Mouse (Mus musculus) lung, embryonic 15.5 days (tissue): ENCODE data around the gene Anks1. TPM values are rescaled to one million over a fixed set of nuclear protein-coding genes. Genes with fewer than 3 reads are reported as not detected.

ENCODE experiments used
- ATAC-seq: fragments of 200-750 bp; cut with Nextera tagmentation; 2 replicates; pipeline ENCODE4 v1.8.0; 2017; ENCODE audit warnings: moderate number of reproducible peaks, borderline replicate concordance; ENCODE audit not compliant: low FRiP score, low TSS enrichment; ENCODE audit errors: extremely low read depth
- H3K27ac ChIP-seq: fragments of 300-500 bp; sonication (generic); 2 replicates; pipeline ENCODE4 v1.5.1; 2015; ENCODE audit warnings: moderate library complexity, mild to moderate bottlenecking, inconsistent platforms
- H3K27me3 ChIP-seq: fragments of 300-500 bp; sonication (generic); 2 replicates; pipeline ENCODE4 v1.6.1; 2015; ENCODE audit warnings: inconsistent platforms
- H3K36me3 ChIP-seq: fragments of 300-500 bp; sonication (generic); 2 replicates; pipeline ENCODE4 v1.6.1; 2015; ENCODE audit warnings: inconsistent platforms
- H3K4me1 ChIP-seq: fragments of 300-500 bp; sonication (generic); 2 replicates; pipeline ENCODE4 v1.6.1; 2015; ENCODE audit warnings: inconsistent platforms
- H3K4me2 ChIP-seq: fragments of 300-500 bp; sonication (generic); 2 replicates; pipeline ENCODE4 v1.6.1; 2015; ENCODE audit warnings: inconsistent platforms, mild to moderate bottlenecking, moderate library complexity
- H3K4me3 ChIP-seq: fragments of 300-500 bp; sonication (generic); 2 replicates; pipeline ENCODE4 v1.5.1; 2015; ENCODE audit warnings: mild to moderate bottlenecking, inconsistent platforms
- H3K9ac ChIP-seq: fragments of 300-500 bp; sonication (generic); 2 replicates; pipeline ENCODE4 v1.6.1; 2015; ENCODE audit warnings: inconsistent platforms
- H3K9me3 ChIP-seq: fragments of 300-500 bp; sonication (generic); 2 replicates; pipeline ENCODE4 v1.6.1; 2016; ENCODE audit warnings: inconsistent platforms
- WGBS: fragments of 180-500 bp; shearing (Covaris S2); methylation state at CpG from one replicate; pipeline ENCODE4 v1.1.7; 2015; 5-methylcytosine and 5-hydroxymethylcytosine counted together
- polyA plus RNA-seq: library from polyadenylated mRNA; unstranded; fragments of >200 nt; fragmentation: Nextera tagmentation; extraction: Ambion mirVana; gene quantifications from 2 replicates; pipeline ENCODE4 v1.2.1, GENCODE M21; 2015

The Anks1 gene
- polyA plus RNA-seq, 1 experiment from 2014 or later, result 19.3 TPM

GRCm38 (mm10) chr17:28015068-28015730 is 106.1 kb downstream of the Anks1 start:
- H3K27ac ChIP-seq, result peak overlapping the region; percentile 95
- ATAC-seq, result peak; percentile 31; the same call in 1 of the 2 replicates
- H3K36me3 ChIP-seq, result peaks cover 5% of the 10 kb centered on the region; the same call in 1 of the 2 replicates
- no peak overlapping the region for H3K9ac ChIP-seq
- H3K4me3 ChIP-seq, result no peak overlapping the region
- H3K4me2 ChIP-seq, result no peak overlapping the region
- peaks cover 78% of the 10 kb centered on the region for H3K4me1 ChIP-seq
- H3K27me3 ChIP-seq, result no peaks in the 10 kb centered on the region
- no peaks in the 10 kb centered on the region for H3K9me3 ChIP-seq
- 61% methylated on average over 17 of the region's 17 CpGs for WGBS

GRCm38 (mm10) chr17:28016056-28016797 is 107.1 kb downstream of the Anks1 start:
- peak overlapping the region; percentile 95 for H3K27ac ChIP-seq
- peaks cover 84% of the 10 kb centered on the region for H3K4me1 ChIP-seq
- WGBS, result 70% methylated on average over 8 of the region's 8 CpGs
- no peak overlapping the region for H3K9ac ChIP-seq
- ATAC-seq, result 0 out of 2 replicates have a peak, but pooled peaks have one; percentile 5
- no peaks in the 10 kb centered on the region for H3K27me3 ChIP-seq
- peaks cover 3% of the 10 kb centered on the region; the same call in 1 of the 2 replicates for H3K36me3 ChIP-seq
- H3K4me2 ChIP-seq, result no peak overlapping the region
- no peaks in the 10 kb centered on the region for H3K9me3 ChIP-seq
- H3K4me3 ChIP-seq, result no peak overlapping the region

- Histone ChIP-seq H3K27ac (no peak overlapping the region), H3K9me3 (no peaks in the 10 kb centered on the region), H3K4me3 (no peak overlapping the region), H3K4me1 (peaks cover 87% of the 10 kb centered on the region), H3K36me3 (no peaks in the 10 kb centered on the region), H3K4me2 (no peak overlapping the region), H3K27me3 (no peaks in the 10 kb centered on the region), H3K9ac (no peak overlapping the region)
- no peak for ATAC-seq
- WGBS, result 71% methylated on average over 6 of the region's 6 CpGs
These were observed 109.2 kb downstream of the Anks1 start for GRCm38 (mm10) chr17:28018344-28018743.

GRCm38 (mm10) chr17:28018776-28019175 is 109.7 kb downstream of the Anks1 start:
- Histone ChIP-seq H3K27me3 (no peaks in the 10 kb centered on the region), H3K9ac (no peak overlapping the region), H3K36me3 (no peaks in the 10 kb centered on the region), H3K4me2 (no peak overlapping the region), H3K9me3 (no peaks in the 10 kb centered on the region), H3K27ac (no peak overlapping the region), H3K4me1 (peaks cover 87% of the 10 kb centered on the region), H3K4me3 (no peak overlapping the region)
- 54% methylated on average over 11 of the region's 11 CpGs for WGBS
- no peak for ATAC-seq

GRCm38 (mm10) chr17:28019785-28020696 is 110.9 kb downstream of the Anks1 start:
- Histone ChIP-seq H3K36me3 (no peaks in the 10 kb centered on the region), H3K4me1 (peaks cover 87% of the 10 kb centered on the region), H3K27me3 (no peaks in the 10 kb centered on the region), H3K9me3 (no peaks in the 10 kb centered on the region), H3K4me3 (no peak overlapping the region), H3K9ac (no peak overlapping the region), H3K27ac (peak overlapping the region; percentile 13; the same call in 1 of the 2 replicates), H3K4me2 (no peak overlapping the region)
- WGBS, result 67% methylated on average over 21 of the region's 21 CpGs
- no peak for ATAC-seq

- H3K4me1 ChIP-seq, result peaks cover 91% of the 10 kb centered on the region
- no peak overlapping the region for H3K4me3 ChIP-seq
- ATAC-seq, result no peak
These were observed 112.8 kb downstream of the Anks1 start for GRCm38 (mm10) chr17:28021911-28022310.

GRCm38 (mm10) chr17:28022854-28023655 is 113.9 kb downstream of the Anks1 start:
- 78% methylated on average over 22 of the region's 22 CpGs for WGBS
- Histone ChIP-seq H3K27ac (peak overlapping the region; percentile 96), H3K4me2 (no peak overlapping the region), H3K9me3 (no peaks in the 10 kb centered on the region), H3K36me3 (no peaks in the 10 kb centered on the region), H3K27me3 (no peaks in the 10 kb centered on the region), H3K4me1 (peaks cover 90% of the 10 kb centered on the region), H3K4me3 (no peak overlapping the region), H3K9ac (no peak overlapping the region)
- no peak for ATAC-seq

More at GRCm38 (mm10) chr17:28021911-28022310, 112.8 kb downstream of the Anks1 start:
- Histone ChIP-seq H3K27ac (peak overlapping the region; percentile 96), H3K36me3 (no peaks in the 10 kb centered on the region), H3K9ac (no peak overlapping the region), H3K4me2 (no peak overlapping the region), H3K9me3 (no peaks in the 10 kb centered on the region), H3K27me3 (no peaks in the 10 kb centered on the region)
- 54% methylated on average over 10 of the region's 10 CpGs for WGBS

- Histone ChIP-seq H3K4me3 (no peak overlapping the region), H3K4me2 (peak overlapping the region; percentile 10; the same call in 1 of the 2 replicates), H3K4me1 (peaks cover 88% of the 10 kb centered on the region), H3K36me3 (no peaks in the 10 kb centered on the region), H3K9me3 (no peaks in the 10 kb centered on the region), H3K27ac (peak overlapping the region; percentile 96), H3K27me3 (no peaks in the 10 kb centered on the region), H3K9ac (no peak overlapping the region)
- WGBS, result 27% methylated on average over 5 of the region's 5 CpGs
- ATAC-seq, result peak; percentile 66
These were observed 116.4 kb downstream of the Anks1 start for GRCm38 (mm10) chr17:28025541-28025961.

- no peaks in the 10 kb centered on the region for H3K27me3 ChIP-seq
- H3K4me3 ChIP-seq, result no peak overlapping the region
- peaks cover 88% of the 10 kb centered on the region for H3K4me1 ChIP-seq
- WGBS, result 43% methylated on average over 14 of the region's 14 CpGs
- H3K27ac ChIP-seq, result peak overlapping the region; percentile 96
- ATAC-seq, result peak; percentile 55
- H3K36me3 ChIP-seq, result no peaks in the 10 kb centered on the region
- no peaks in the 10 kb centered on the region for H3K9me3 ChIP-seq
- no peak overlapping the region for H3K4me2 ChIP-seq
- no peak overlapping the region for H3K9ac ChIP-seq
These were observed 117.2 kb downstream of the Anks1 start for GRCm38 (mm10) chr17:28026111-28026872.

GRCm38 (mm10) chr17:28027197-28027596 is 118.1 kb downstream of the Anks1 start:
- H3K27me3 ChIP-seq, result no peaks in the 10 kb centered on the region
- WGBS, result 87% methylated on average over 6 of the region's 6 CpGs
- peak overlapping the region; percentile 96 for H3K27ac ChIP-seq
- ATAC-seq, result no peak
- H3K9me3 ChIP-seq, result no peaks in the 10 kb centered on the region
- H3K36me3 ChIP-seq, result no peaks in the 10 kb centered on the region
- H3K9ac ChIP-seq, result no peak overlapping the region
- H3K4me1 ChIP-seq, result peaks cover 88% of the 10 kb centered on the region
- no peak overlapping the region for H3K4me2 ChIP-seq
- no peak overlapping the region for H3K4me3 ChIP-seq
